Mouse (Mus musculus): ENCODE results near the gene Acaca. TPM values are rescaled to one million over a fixed set of nuclear protein-coding genes. Genes with fewer than 3 reads are reported as not detected.
A peak's percentile ranks its signal among the peaks of the same experiment; 100 is the strongest.

The Acaca gene
- polyA plus RNA-seq, 1 experiment from 2014 or later = 21.8 TPM

- Histone ChIP-seq H3K4me2 (ENCODE audit: low read depth, severe bottlenecking) (peak overlapping the region; percentile 81), H3K4me3 (ENCODE audit: low read depth, low read length) (peak overlapping the region; percentile 66), H3K9me3 (ENCODE audit: control insufficient read depth, low read length) (no peaks in the 10 kb centered on the region), H3K27me3 (ENCODE audit: control insufficient read depth, insufficient read depth, low read length) (no peaks in the 10 kb centered on the region), H3K36me3 (ENCODE audit: control insufficient read depth, insufficient read depth, low read length) (peaks cover 5% of the 10 kb centered on the region; the same call in 1 of the 2 replicates), H3K9ac (ENCODE audit: low read length) (peak overlapping the region; percentile 81; the same call in 1 of the 2 replicates), H3K4me1 (ENCODE audit: control insufficient read depth, insufficient read depth, low read length) (no peaks in the 10 kb centered on the region), H3K27ac (replicated peaks; ENCODE audit: low read depth, low read length) (no peak overlapping the region)
- ATAC-seq (ENCODE audit: insufficient number of reproducible peaks, low FRiP score, low TSS enrichment, low read depth) (peak; percentile 20; the same call in 1 of the 2 replicates), DNase-seq (ENCODE audit: low spot score) (no peak)
- WGBS = 10% methylated on average over 11 of the region's 11 CpGs
Measured at GRCm38 (mm10) chr11:84129799-84130185, 320 bp downstream of the Acaca start.

GRCm38 (mm10) chr11:84134331-84134860 is 4.9 kb downstream of the Acaca start:
- no peaks in the 10 kb centered on the region for H3K27me3 ChIP-seq (ENCODE audit: control insufficient read depth, insufficient read depth, low read length)
- no peak overlapping the region for H3K4me2 ChIP-seq (ENCODE audit: low read depth, severe bottlenecking)
- 94% methylated on average over 2 of the region's 2 CpGs for WGBS

GRCm38 (mm10) chr11:84136453-84136852 is 7.0 kb downstream of the Acaca start:
- H3K4me2 ChIP-seq (ENCODE audit: low read depth, severe bottlenecking) = no peak overlapping the region
- no peaks in the 10 kb centered on the region for H3K9me3 ChIP-seq (ENCODE audit: control insufficient read depth, low read length)
- no peaks in the 10 kb centered on the region for H3K36me3 ChIP-seq (ENCODE audit: control insufficient read depth, insufficient read depth, low read length)
- H3K4me1 ChIP-seq (ENCODE audit: control insufficient read depth, insufficient read depth, low read length) = no peaks in the 10 kb centered on the region
- no peak overlapping the region for H3K9ac ChIP-seq (ENCODE audit: low read length)
- DNase-seq (ENCODE audit: low spot score) = no peak
- no peaks in the 10 kb centered on the region for H3K27me3 ChIP-seq (ENCODE audit: control insufficient read depth, insufficient read depth, low read length)
- no peak overlapping the region for H3K4me3 ChIP-seq (ENCODE audit: low read depth, low read length)
- no peak for ATAC-seq (ENCODE audit: insufficient number of reproducible peaks, low FRiP score, low TSS enrichment, low read depth)
- no peak overlapping the region for H3K27ac ChIP-seq (replicated peaks; ENCODE audit: low read depth, low read length)
- 83% methylated on average over 3 of the region's 3 CpGs for WGBS

More at GRCm38 (mm10) chr11:84134331-84134860, 4.9 kb downstream of the Acaca start:
- no peak overlapping the region for H3K27ac ChIP-seq (replicated peaks; ENCODE audit: low read depth, low read length)
- H3K4me1 ChIP-seq (ENCODE audit: control insufficient read depth, insufficient read depth, low read length) = no peaks in the 10 kb centered on the region
- no peak overlapping the region for H3K4me3 ChIP-seq (ENCODE audit: low read depth, low read length)
- H3K36me3 ChIP-seq (ENCODE audit: control insufficient read depth, insufficient read depth, low read length) = no peaks in the 10 kb centered on the region
- H3K9ac ChIP-seq (ENCODE audit: low read length) = no peak overlapping the region
- DNase-seq (ENCODE audit: low spot score) = no peak
- no peak for ATAC-seq (ENCODE audit: insufficient number of reproducible peaks, low FRiP score, low TSS enrichment, low read depth)
- no peaks in the 10 kb centered on the region for H3K9me3 ChIP-seq (ENCODE audit: control insufficient read depth, low read length)

GRCm38 (mm10) chr11:84141752-84142151 is 12.3 kb downstream of the Acaca start:
- no peaks in the 10 kb centered on the region for H3K27me3 ChIP-seq (ENCODE audit: control insufficient read depth, insufficient read depth, low read length)
- DNase-seq (ENCODE audit: low spot score) (peak; percentile 69), ATAC-seq (ENCODE audit: insufficient number of reproducible peaks, low FRiP score, low TSS enrichment, low read depth) (no peak)
- H3K9me3 ChIP-seq (ENCODE audit: control insufficient read depth, low read length) = no peaks in the 10 kb centered on the region
- no peaks in the 10 kb centered on the region for H3K36me3 ChIP-seq (ENCODE audit: control insufficient read depth, insufficient read depth, low read length)
- no peak overlapping the region for H3K27ac ChIP-seq (replicated peaks; ENCODE audit: low read depth, low read length)
- no peak overlapping the region for H3K4me2 ChIP-seq (ENCODE audit: low read depth, severe bottlenecking)
- H3K9ac ChIP-seq (ENCODE audit: low read length) = no peak overlapping the region
- WGBS = 53% methylated on average over 2 of the region's 2 CpGs
- H3K4me1 ChIP-seq (ENCODE audit: control insufficient read depth, insufficient read depth, low read length) = no peaks in the 10 kb centered on the region
- no peak overlapping the region for H3K4me3 ChIP-seq (ENCODE audit: low read depth, low read length)

GRCm38 (mm10) chr11:84145201-84145798 is 15.8 kb downstream of the Acaca start:
- Histone ChIP-seq H3K9ac (ENCODE audit: low read length) (no peak overlapping the region), H3K27ac (replicated peaks; ENCODE audit: low read depth, low read length) (no peak overlapping the region), H3K36me3 (ENCODE audit: control insufficient read depth, insufficient read depth, low read length) (no peaks in the 10 kb centered on the region), H3K4me2 (ENCODE audit: low read depth, severe bottlenecking) (no peak overlapping the region), H3K4me1 (ENCODE audit: control insufficient read depth, insufficient read depth, low read length) (no peaks in the 10 kb centered on the region), H3K9me3 (ENCODE audit: control insufficient read depth, low read length) (no peaks in the 10 kb centered on the region), H3K27me3 (ENCODE audit: control insufficient read depth, insufficient read depth, low read length) (no peaks in the 10 kb centered on the region), H3K4me3 (ENCODE audit: low read depth, low read length) (no peak overlapping the region)
- DNase-seq (ENCODE audit: low spot score) = no peak
- ATAC-seq (ENCODE audit: insufficient number of reproducible peaks, low FRiP score, low TSS enrichment, low read depth) = no peak
- 82% methylated on average over 10 of the region's 10 CpGs for WGBS

- 74% methylated on average over 3 of the region's 3 CpGs for WGBS
- Histone ChIP-seq H3K36me3 (ENCODE audit: control insufficient read depth, insufficient read depth, low read length) (no peaks in the 10 kb centered on the region), H3K9me3 (ENCODE audit: control insufficient read depth, low read length) (no peaks in the 10 kb centered on the region), H3K4me2 (ENCODE audit: low read depth, severe bottlenecking) (no peak overlapping the region), H3K27me3 (ENCODE audit: control insufficient read depth, insufficient read depth, low read length) (no peaks in the 10 kb centered on the region), H3K27ac (replicated peaks; ENCODE audit: low read depth, low read length) (no peak overlapping the region), H3K4me3 (ENCODE audit: low read depth, low read length) (no peak overlapping the region), H3K4me1 (ENCODE audit: control insufficient read depth, insufficient read depth, low read length) (no peaks in the 10 kb centered on the region), H3K9ac (ENCODE audit: low read length) (no peak overlapping the region)
- ATAC-seq (ENCODE audit: insufficient number of reproducible peaks, low FRiP score, low TSS enrichment, low read depth) = no peak
- DNase-seq (ENCODE audit: low spot score) = no peak
Measured at GRCm38 (mm10) chr11:84146081-84146480, 16.6 kb downstream of the Acaca start.

- 59% methylated on average over 2 of the region's 2 CpGs for WGBS
- DNase-seq (ENCODE audit: low spot score) = no peak
Measured at GRCm38 (mm10) chr11:84150884-84151283, 21.4 kb downstream of the Acaca start.

GRCm38 (mm10) chr11:84156535-84157262 is 27.2 kb downstream of the Acaca start:
- H3K4me2 ChIP-seq (ENCODE audit: low read depth, severe bottlenecking) = no peak overlapping the region
- no peaks in the 10 kb centered on the region for H3K36me3 ChIP-seq (ENCODE audit: control insufficient read depth, insufficient read depth, low read length)
- WGBS = 92% methylated on average over 4 of the region's 4 CpGs
- no peaks in the 10 kb centered on the region for H3K27me3 ChIP-seq (ENCODE audit: control insufficient read depth, insufficient read depth, low read length)
- no peak for ATAC-seq (ENCODE audit: insufficient number of reproducible peaks, low FRiP score, low TSS enrichment, low read depth)
- no peak for DNase-seq (ENCODE audit: low spot score)
- H3K9me3 ChIP-seq (ENCODE audit: control insufficient read depth, low read length) = no peaks in the 10 kb centered on the region
- no peaks in the 10 kb centered on the region for H3K4me1 ChIP-seq (ENCODE audit: control insufficient read depth, insufficient read depth, low read length)
- H3K27ac ChIP-seq (replicated peaks; ENCODE audit: low read depth, low read length) = no peak overlapping the region
- H3K9ac ChIP-seq (ENCODE audit: low read length) = no peak overlapping the region
- H3K4me3 ChIP-seq (ENCODE audit: low read depth, low read length) = no peak overlapping the region

More at GRCm38 (mm10) chr11:84150884-84151283, 21.4 kb downstream of the Acaca start:
- H3K9me3 ChIP-seq (ENCODE audit: control insufficient read depth, low read length) = no peaks in the 10 kb centered on the region
- no peaks in the 10 kb centered on the region for H3K4me1 ChIP-seq (ENCODE audit: control insufficient read depth, insufficient read depth, low read length)
- H3K27ac ChIP-seq (replicated peaks; ENCODE audit: low read depth, low read length) = no peak overlapping the region
- ATAC-seq (ENCODE audit: insufficient number of reproducible peaks, low FRiP score, low TSS enrichment, low read depth) = no peak
- H3K27me3 ChIP-seq (ENCODE audit: control insufficient read depth, insufficient read depth, low read length) = no peaks in the 10 kb centered on the region
- H3K9ac ChIP-seq (ENCODE audit: low read length) = no peak overlapping the region
- H3K36me3 ChIP-seq (ENCODE audit: control insufficient read depth, insufficient read depth, low read length) = no peaks in the 10 kb centered on the region
- H3K4me3 ChIP-seq (ENCODE audit: low read depth, low read length) = no peak overlapping the region
- H3K4me2 ChIP-seq (ENCODE audit: low read depth, severe bottlenecking) = no peak overlapping the region

Measured in limb, embryonic 11.5 days (tissue).